Mouse (Mus musculus) lung, postnatal 14 days (tissue): ENCODE data around the gene 5730480H06Rik.

ENCODE experiments used
- DNase-seq: peaks from one replicate; pipeline ENCODE4 v3.0.0; 2021

The 5730480H06Rik gene

DNA sequence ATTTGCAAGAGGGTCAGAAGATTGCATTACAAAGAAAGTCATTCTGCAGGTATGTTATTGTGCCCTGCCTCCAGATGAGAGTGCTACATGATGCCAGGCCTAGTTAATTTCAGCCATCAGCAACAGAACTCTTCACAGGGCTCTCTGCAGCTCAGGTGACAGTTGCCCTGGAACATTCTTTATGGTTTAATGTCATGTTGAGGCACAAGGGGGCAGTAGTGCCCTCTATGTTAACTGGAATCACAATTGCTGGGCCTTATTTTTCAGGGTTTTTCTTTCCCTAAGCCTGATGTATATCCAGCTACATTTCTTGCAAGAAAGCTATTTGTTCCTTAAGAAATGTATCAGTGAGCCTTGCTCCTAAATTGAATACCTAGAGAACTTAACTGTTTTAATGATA is 102.7 kb downstream of the 5730480H06Rik start:
- DNase-seq = peak; percentile 32

DNA sequence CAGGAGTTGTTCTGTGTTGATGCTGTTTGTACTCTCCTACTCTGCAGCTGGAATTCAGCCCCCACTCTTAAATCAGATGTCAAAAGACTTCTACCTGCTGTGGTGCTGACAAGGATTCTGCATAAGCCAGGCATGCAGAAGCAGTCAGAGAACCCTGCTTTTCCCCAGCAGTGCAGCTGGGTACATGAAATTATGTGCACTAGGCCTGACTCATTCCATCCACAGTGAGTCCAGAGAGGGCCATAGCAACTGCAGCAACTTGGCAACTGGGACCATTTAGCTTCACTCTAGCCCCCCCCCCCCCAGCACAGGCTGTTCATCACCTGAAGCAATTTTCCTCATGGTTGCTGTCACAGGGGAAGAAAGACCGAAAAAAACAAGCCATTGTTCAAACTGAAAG is 121.1 kb downstream of the 5730480H06Rik start:
- no peak for DNase-seq

DNA sequence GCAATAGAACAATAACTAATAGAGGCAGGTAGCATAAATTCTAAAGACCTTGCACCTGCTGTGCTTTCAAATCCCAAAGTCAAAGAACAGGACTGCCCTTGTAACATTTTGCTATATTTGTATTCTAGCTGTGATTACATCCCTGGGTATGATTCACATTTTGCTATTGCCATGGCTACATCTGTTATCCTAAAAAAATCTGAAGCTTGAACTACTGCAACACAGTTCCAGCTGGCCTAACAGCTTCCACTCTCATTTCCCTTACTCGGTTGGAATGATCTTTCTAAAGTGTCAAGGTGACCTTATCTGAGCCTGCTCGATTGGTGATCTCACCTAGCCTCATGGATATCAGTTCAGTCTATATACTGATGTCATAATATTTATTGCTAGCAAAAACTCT is 132.5 kb downstream of the 5730480H06Rik start:
- no peak for DNase-seq
